Mouse (Mus musculus): Measurements from ENCODE around the gene Ubd. TPM values are rescaled to one million over a fixed set of nuclear protein-coding genes. Genes with fewer than 3 reads are reported as not detected.

Gene Ubd
- total RNA-seq, 2 experiments from 2014 or later, result not detected

Other genes starting within 250 kb of the Ubd start
- gene Ppp1r11, start 242.2 kb upstream of the Ubd start, total RNA-seq (2021), result 100 to 1,000 TPM; 126 to 130 TPM
- gene Znrd1, start 235.3 kb upstream of the Ubd start, total RNA-seq (2021), result 10 to 100 TPM; 32.1 to 33.5 TPM
- 1 to 10 TPM; 3.6 to 3.8 TPM for gene Znrd1as, start 235.3 kb upstream of the Ubd start, total RNA-seq (2021)
- gene 2410137M14Rik, start 212.7 kb upstream of the Ubd start, total RNA-seq (2021), result not detected
- gene H2-M5, start 204.4 kb upstream of the Ubd start, total RNA-seq (2021), result 1 to 10 TPM in 1 of 2 experiments, under 1 TPM in 1; 0.69 to 1.2 TPM
- 10 to 100 TPM; 11.5 to 20.4 TPM for gene Zfp57, start 192.7 kb upstream of the Ubd start, total RNA-seq (2021)
- 10 to 100 TPM; 48.3 to 87.0 TPM for gene Mog, start 170.5 kb upstream of the Ubd start, total RNA-seq (2021)
- 100 to 1,000 TPM; 679 to 696 TPM for gene Gabbr1, start 147.9 kb upstream of the Ubd start, total RNA-seq (2021)
- not detected for gene Olfr90, start 105.4 kb upstream of the Ubd start, total RNA-seq (2021)
- not detected for gene Olfr91, start 95.6 kb upstream of the Ubd start, total RNA-seq (2021)
- gene Olfr92, start 73.8 kb upstream of the Ubd start, total RNA-seq (2021), result not detected
- not detected for gene Olfr93, start 32.4 kb upstream of the Ubd start, total RNA-seq (2021)
- gene Olfr94, start 7.1 kb downstream of the Ubd start, total RNA-seq (2021), result not detected
- not detected for gene Olfr95, start 19.2 kb downstream of the Ubd start, total RNA-seq (2021)
- not detected for gene Olfr96, start 26.3 kb downstream of the Ubd start, total RNA-seq (2021)
- gene Olfr97, start 43.4 kb downstream of the Ubd start, total RNA-seq (2021), result not detected
- not detected for gene Olfr98, start 69.9 kb downstream of the Ubd start, total RNA-seq (2021)
- gene H2-M3, start 76.3 kb downstream of the Ubd start, total RNA-seq (2021), result 1 to 10 TPM; 3.2 to 3.4 TPM
- not detected for gene Olfr99, start 89.6 kb downstream of the Ubd start, total RNA-seq (2021)
- not detected for gene Olfr101, start 110.4 kb downstream of the Ubd start, total RNA-seq (2021)
- not detected for gene Olfr102, start 123.2 kb downstream of the Ubd start, total RNA-seq (2021)
- not detected for gene Olfr103, start 145.8 kb downstream of the Ubd start, total RNA-seq (2021)
- gene Olfr104-ps, start 165.7 kb downstream of the Ubd start, total RNA-seq (2021), result not detected
- not detected for gene Olfr105-ps, start 185.1 kb downstream of the Ubd start, total RNA-seq (2021)
- not detected for gene Olfr106-ps, start 196.5 kb downstream of the Ubd start, total RNA-seq (2021)
- gene Olfr107, start 205.3 kb downstream of the Ubd start, total RNA-seq (2021), result not detected

Data from left cerebral cortex, postnatal 36 days (tissue).